Mouse (Mus musculus) left cerebral cortex, adult 8-10 months (tissue): ENCODE results near the gene Gm2564. TPM values are rescaled to one million over a fixed set of nuclear protein-coding genes. Genes with fewer than 3 reads are reported as not detected.
"Not testable (repeated sequence)": the region's sequence is repeated elsewhere in the genome, so short reads cannot be mapped to it uniquely, and the experiment has no call there.

ENCODE experiments used
- DNase-seq, 2 experiments: peaks; one replicate each; pipeline ENCODE4 v3.0.0; 2022; ENCODE audit warnings: low spot score in 2 of 2
- total RNA-seq, 4 experiments: library from RNA; stranded (reverse); gene quantifications; 2 replicates each; pipeline ENCODE4 v1.2.4; 2022

Gene Gm2564
- 10 to 100 TPM; 12.8 to 17.7 (median 15.2) TPM for total RNA-seq

DNA sequence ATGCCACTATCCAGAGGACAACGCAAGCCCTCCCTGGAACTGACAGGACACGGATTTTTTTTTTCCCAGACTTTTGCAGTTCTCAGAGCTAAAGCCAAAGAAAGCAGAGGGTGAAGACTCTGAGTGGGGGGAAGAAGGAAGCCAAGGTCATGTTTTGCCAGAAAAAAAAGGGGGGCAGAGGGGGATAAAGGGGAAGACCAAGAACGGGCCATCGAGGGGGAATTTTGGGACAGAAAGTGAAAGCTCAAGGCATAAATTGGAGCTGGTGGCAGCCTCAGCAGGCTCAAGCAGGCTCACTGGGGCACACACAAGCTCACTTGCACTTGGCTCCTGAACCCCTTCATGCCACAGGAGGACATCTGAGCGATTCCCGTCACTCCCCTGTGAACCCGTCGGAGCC, at the start of gene Gm2564:
TSS of gene Gm2564 (plus strand) at position 301 of the 400 bp plus-strand sequence.
- not testable (repeated sequence) for DNase-seq

DNA sequence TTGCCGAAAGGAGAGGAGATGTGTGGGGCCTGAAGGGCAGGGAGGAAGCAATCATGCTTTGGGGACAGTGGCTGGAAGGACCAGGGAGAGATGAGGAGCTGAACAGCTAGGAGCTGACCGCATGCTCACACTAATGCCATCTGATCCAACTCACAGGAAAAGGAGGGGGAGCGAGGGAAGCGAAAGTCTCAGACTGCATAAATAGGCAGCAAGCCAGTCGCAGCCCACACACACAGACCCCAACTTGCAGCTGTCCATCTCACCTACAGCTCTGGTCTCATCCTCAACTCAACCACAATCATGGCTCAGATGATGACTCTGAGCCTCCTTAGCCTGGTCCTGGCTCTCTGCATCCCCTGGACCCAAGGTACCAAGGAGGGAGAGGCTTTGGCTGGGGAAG, 17.6 kb upstream of the Gm2564 start, which contains the start of gene Gm10591:
TSS of gene Gm10591 (plus strand) at position 301 of the 400 bp plus-strand sequence.
- not testable (repeated sequence) for DNase-seq

DNA sequence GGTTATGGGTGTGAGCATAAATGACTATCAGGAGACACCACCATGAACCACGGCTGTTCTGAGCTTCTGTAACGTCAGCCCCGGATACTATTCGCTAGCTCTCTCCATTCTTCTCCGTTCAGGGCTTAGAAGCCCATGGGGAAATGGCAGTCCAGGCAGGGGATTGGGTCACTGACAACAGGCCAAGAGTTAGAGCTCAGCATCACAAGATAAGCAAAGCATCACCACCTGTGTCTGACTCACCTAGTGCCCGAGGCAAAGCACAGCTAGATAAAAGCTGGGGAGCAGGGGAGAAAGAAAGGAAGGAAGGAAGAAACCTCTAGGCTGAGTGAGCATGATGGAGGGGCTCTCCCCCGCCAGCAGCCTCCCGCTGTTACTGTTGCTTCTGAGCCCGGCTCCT, 25.4 kb downstream of the Gm2564 start, which contains the start of gene Ccl27b:
TSS of gene Ccl27b (plus strand) at position 301 of the 400 bp plus-strand sequence.
- DNase-seq, result not testable (repeated sequence)

DNA sequence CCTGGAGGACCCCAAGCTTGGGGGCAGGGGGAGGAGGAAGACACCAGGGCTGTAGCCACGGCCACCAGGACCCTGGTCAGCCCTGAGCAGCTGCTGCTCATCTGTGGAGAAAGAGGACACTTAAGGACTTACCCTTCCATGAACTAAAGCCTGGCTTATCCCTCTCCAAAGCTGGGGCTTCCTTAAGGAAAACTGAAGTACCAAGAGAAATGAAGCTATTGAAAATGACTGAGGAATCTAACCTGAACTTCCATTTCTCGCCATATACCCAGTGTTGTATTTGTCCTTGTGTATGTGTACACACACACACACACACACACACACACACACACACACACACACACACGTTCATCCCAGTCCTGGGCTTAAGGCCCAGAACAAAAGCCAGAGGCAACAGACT, 32.3 kb downstream of the Gm2564 start, which contains the start of gene Il11ra2:
TSS of gene Il11ra2 (minus strand) at position 101 of the 400 bp plus-strand sequence.
- not testable (repeated sequence) for DNase-seq

DNA sequence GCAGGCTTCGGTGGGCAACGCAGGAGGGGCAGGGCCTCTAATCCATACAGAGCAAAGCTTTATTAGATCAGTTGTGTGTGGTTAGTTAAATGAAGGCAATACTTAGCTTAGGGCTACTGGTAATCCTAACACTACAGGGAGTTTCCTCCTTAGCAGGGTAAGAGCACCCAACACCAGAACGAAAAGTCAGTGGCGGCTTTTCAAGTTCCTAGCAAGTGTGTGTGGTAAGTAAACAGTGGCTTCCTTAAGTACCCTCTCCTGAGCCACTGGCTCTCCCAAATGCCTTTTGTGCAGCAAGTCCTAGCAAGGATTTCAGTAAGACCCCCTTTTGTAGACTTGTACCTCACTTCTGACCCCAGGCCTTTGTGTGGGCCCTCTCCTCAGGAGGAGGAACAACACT, 45.9 kb downstream of the Gm2564 start:
- DNase-seq, result not testable (repeated sequence)

DNA sequence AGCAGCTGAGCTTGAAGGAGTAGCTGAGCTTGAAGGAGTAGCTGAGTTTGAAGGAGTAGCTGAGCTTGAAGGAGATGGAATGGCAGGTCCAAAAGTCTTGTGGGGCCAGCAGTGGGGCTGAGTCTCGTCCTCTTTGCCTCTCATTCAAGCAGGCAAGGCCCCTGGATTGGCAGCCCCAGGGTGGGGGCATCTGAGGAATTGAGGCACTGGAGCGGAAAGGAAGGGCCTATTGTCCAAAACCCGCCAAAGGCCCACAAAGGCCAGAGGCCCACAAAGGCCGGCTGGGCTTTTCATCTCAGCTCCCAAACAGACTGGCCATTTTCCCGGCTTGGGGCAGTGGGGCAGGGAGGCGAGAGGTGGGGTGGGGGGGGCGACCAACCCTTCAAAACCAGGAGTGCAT, 49.8 kb downstream of the Gm2564 start:
- DNase-seq, result not testable (repeated sequence)

DNA sequence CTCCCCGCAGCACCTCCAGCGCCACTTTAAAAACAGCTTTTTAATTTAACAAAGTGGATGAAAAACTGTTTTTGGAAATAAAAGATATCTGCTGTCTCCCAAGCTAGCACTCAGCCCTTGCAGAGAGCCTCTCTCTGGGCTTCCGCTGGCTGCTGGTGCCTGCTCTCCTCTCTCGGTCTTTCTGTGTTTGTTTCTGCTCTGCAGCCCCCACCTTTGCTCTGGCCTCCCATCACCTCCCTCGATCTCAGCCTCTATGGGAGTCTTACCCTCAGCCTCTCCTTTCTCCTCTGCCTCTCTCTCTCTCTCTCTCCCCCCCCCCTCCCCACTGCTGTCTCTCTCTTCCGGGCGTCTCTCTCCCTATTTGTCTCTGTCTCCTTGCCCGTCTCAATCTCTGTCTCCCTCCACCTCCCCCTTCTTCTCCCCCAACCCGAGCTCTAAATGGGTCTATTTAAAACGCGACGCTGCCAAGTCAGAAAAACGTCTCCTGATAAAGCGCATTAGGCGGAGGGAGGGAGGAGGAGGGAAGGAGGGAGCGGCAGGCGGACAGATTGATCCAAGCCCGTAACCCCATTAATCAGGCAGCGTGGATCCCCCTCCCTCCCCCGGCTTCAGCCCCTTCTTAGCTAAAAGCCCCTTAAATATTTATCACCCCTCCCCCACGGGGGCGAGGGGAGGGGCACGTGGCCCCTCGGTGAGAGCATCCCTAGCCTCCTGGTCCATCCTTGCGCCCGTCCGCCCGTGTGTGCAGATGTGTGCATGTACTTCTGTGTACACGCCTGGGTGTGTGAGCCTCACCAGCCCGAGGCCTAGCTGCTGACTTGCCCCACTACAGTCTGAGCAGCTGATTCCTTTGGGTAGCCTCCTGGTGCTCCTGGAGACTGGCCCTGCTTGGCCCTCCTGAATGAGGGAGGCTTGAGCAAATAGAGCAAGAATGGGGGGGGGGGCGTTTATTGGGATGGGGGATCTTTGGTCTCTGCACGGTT, 51.1 kb downstream of the Gm2564 start:
- DNase-seq, result not testable (repeated sequence)

Other genes starting within 250 kb of the Gm2564 start
- not detected for gene Gm21586, start 190.3 kb upstream of the Gm2564 start, total RNA-seq
- 1 to 10 TPM; 4.9 to 8.7 (median 6.8) TPM for gene Gm2163, start 163.0 kb upstream of the Gm2564 start, total RNA-seq
- 1 to 10 TPM in 1 of 4 experiments, not detected in 3; 2.3 TPM for gene Fam205a2, start 101.5 kb upstream of the Gm2564 start, total RNA-seq
- gene Gm10591, start 17.5 kb upstream of the Gm2564 start, total RNA-seq, result not detected
- gene Ccl27b, start 25.5 kb downstream of the Gm2564 start, total RNA-seq, result 1 to 10 TPM; 2.5 to 5.8 (median 3.6) TPM
- under 1 TPM in 1 of 4 experiments, not detected in 3; 0.30 TPM for gene Il11ra2, start 32.2 kb downstream of the Gm2564 start, total RNA-seq
- gene 4930578G10Rik, start 105.8 kb downstream of the Gm2564 start, total RNA-seq, result 1 to 10 TPM; 2.7 to 3.2 (median 2.9) TPM
- under 1 TPM in 1 of 4 experiments, not detected in 3; 0.84 TPM for gene Ccl19, start 126.9 kb downstream of the Gm2564 start, total RNA-seq
- not detected for gene Ccl21a, start 144.3 kb downstream of the Gm2564 start, total RNA-seq
- under 1 TPM in 2 of 4 experiments, not detected in 2; 0.11 to 0.14 TPM for gene Fam205a1, start 224.2 kb downstream of the Gm2564 start, total RNA-seq
- gene Gm12394, start 227.1 kb downstream of the Gm2564 start, total RNA-seq, result 1 to 10 TPM; 1.8 to 2.2 (median 2.1) TPM
- 1 to 10 TPM; 1.3 to 2.4 (median 1.7) TPM for gene Fam205c, start 244.5 kb downstream of the Gm2564 start, total RNA-seq